Mouse (Mus musculus) lung, adult 18-20 months (tissue): Measurements from ENCODE around the gene Cyp2d9.
"Not testable (repeated sequence)": the region's sequence is repeated elsewhere in the genome, so short reads cannot be mapped to it uniquely, and the experiment has no call there.

Experiments
- DNase-seq, 2 experiments: peaks; one replicate each; pipeline ENCODE4 v3.0.0; 2022; ENCODE audit warnings: mixed read lengths in 2 of 2

Gene Cyp2d9

DNA sequence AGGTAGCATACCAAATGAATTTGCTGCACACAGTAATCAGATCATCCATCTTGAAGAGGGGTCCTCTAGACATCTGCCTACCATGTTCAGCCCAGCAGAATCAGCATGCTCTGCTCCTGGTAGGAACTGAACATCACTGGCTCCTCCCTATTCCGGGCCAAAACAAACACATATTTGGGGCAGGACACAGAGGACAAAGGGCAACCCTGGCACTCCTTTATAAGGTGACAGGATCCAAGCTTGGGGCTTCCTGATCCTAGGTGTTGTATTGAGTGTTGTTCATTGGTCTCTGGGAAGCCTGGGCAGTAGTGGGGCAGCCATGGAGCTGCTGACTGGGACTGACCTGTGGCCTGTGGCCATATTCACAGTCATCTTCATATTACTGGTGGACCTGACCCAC lies 18.9 kb downstream of the Cyp2d9 start:
- DNase-seq: not testable (repeated sequence)

GRCm38 (mm10) chr15:82453501-82453900 lies 20.3 kb downstream of the Cyp2d9 start:
- not testable (repeated sequence) for DNase-seq

DNA sequence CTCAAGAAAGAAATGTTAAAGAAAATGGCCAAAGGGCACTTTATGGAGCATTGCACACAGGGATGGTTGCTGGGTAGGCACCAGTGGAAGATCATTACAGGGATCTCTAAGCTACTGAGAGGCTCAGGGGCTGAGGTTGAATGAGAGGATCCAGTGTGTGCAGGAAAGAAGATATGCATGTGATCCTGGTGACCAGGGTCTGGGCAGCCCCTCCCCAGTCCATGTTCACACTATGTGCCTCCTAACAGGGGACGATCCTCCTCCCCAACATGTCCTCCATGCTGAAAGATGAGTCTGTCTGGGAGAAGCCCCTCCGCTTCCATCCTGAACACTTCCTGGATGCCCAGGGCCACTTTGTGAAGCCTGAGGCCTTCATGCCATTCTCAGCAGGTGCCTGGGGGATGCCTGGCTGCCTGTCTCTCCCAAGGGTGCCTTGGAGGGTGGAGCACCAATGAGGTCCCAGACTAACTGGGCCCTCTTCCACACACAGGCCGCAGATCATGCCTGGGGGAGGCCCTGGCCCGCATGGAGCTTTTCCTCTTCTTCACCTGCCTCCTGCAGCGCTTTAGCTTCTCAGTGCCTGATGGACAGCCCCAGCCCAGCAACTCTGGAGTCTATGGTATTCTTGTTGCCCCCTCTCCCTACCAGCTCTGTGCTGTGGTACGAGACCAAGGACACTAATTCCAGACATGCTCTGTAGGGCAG lies 23.0 kb downstream of the Cyp2d9 start:
- DNase-seq: not testable (repeated sequence)

GRCm38 (mm10) chr15:82457064-82458021 lies 24.1 kb downstream of the Cyp2d9 start:
- DNase-seq: no peak

- not testable (repeated sequence) for DNase-seq
Observed at GRCm38 (mm10) chr15:82459266-82459665, 26.0 kb downstream of the Cyp2d9 start.

- DNase-seq: no peak
Observed at GRCm38 (mm10) chr15:82464701-82465100, 31.5 kb downstream of the Cyp2d9 start.

- not testable (repeated sequence) for DNase-seq
Observed at GRCm38 (mm10) chr15:82494273-82494672, 61.0 kb downstream of the Cyp2d9 start.
